Mouse (Mus musculus): ENCODE results near the gene Catsper1.

GRCm38 (mm10) chr19:5294972-5295735 lies 40.4 kb upstream of the Catsper1 start, which contains the start of gene Sf3b2:
- TF ChIP-seq POLR2A (IDR thresholded peaks at IDR 0.05; ENCODE audit: insufficient read depth, low read length) (peak; percentile 87), EP300 (IDR thresholded peaks at IDR 0.05; ENCODE audit: insufficient read depth, low read depth, low read length) (no peak), CTCF (IDR thresholded peaks at IDR 0.05; ENCODE audit: low read depth, low read length) (peak; percentile 54)

Data from ES-Bruce4 (cell line).